Mouse (Mus musculus) embryonic fibroblast, embryonic 13.5 days (primary cell): ENCODE measurements around the gene Gm5460.

Experiments
- CTCF ChIP-seq: IDR thresholded peaks from 2 replicates; pipeline ENCODE4 v1.5.1; 2011; ENCODE audit warnings: mild to moderate bottlenecking, control low read depth, low read length, moderate library complexity, borderline replicate concordance; ENCODE audit not compliant: insufficient read depth
- POLR2A ChIP-seq: IDR thresholded peaks from 2 replicates; pipeline ENCODE4 v1.6.1; 2011; ENCODE audit warnings: low read depth, mild to moderate bottlenecking, control low read depth, low read length, moderate library complexity

GRCm38 (mm10) chr14:34080321-34080997 is 63.9 kb downstream of the Gm5460 start:
- peak; percentile 77; the same call in 1 of the 2 replicates for TF ChIP-seq CTCF
- no peak for TF ChIP-seq POLR2A
